Mouse (Mus musculus) retina, embryonic 14.5 days (tissue): Measurements from ENCODE around the gene Itch.
"Not testable (repeated sequence)": the region's sequence is repeated elsewhere in the genome, so short reads cannot be mapped to it uniquely, and the experiment has no call there.

Experiments
- DNase-seq: peaks from one replicate; pipeline ENCODE4 v3.0.0-alpha.2; 2015; ENCODE audit warnings: low spot score

Gene Itch

GRCm38 (mm10) chr2:155142025-155142555, 8.8 kb downstream of the Itch start:
- no peak for DNase-seq

DNA sequence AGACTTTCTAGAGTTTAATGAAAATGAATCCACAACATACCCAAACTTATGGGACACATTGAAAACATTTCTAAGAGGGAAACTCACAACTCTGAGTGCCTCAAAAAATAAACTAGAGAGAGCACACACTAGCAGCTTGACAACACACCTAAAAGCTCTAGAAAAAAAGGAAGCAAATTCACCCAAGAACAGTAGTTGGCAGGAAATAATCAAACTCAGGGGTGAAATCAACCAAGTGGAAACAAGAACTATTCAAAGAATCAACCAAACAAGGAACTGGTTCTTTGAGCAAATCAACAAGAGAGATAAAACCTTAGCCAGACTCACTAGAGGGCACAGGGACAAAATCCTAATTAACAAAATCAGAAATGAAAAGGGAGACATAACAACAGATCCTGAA, 16.0 kb downstream of the Itch start:
- not testable (repeated sequence) for DNase-seq

GRCm38 (mm10) chr2:155207419-155207818, 74.1 kb downstream of the Itch start:
- no peak for DNase-seq

DNA sequence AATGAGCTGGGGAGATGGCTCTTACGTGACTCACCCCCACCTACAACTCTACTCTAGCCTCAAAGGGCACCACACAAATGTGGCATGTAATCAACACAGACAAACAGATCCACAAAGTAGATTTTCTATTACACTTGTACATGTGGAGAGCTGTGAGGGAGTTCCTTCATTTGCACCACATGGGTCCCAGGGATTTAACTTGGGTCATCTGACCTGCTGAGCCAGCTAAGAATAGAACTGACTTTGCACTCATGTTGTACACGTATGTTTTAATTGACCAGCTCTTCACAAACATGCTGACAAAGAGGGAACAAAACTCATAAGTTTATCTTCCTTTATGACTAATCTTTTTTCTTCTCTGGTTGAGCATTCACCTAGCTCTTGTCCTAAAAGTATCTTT, 89.8 kb downstream of the Itch start:
- no peak for DNase-seq

DNA sequence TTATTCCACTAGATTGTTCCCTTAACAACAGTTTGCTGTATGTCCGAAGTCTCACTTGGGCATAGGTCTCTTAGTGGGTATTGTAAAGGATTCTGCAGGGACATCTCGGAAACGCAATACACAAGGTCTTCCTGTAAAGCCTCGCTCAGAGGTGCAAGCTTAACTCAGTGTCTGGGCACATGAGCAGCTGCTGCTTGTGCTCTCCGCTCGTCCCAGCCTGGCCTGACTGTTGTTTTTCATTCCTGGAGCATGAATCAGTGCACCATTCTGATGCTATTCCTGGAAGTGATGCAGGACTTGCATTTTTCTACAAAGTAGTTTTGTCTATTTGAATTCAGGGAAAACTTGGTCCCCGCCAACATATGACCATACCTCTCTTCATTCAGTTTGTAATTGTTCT, 91.4 kb downstream of the Itch start:
- DNase-seq: no peak

GRCm38 (mm10) chr2:155235746-155236361, 102.5 kb downstream of the Itch start:
- DNase-seq: no peak

DNA sequence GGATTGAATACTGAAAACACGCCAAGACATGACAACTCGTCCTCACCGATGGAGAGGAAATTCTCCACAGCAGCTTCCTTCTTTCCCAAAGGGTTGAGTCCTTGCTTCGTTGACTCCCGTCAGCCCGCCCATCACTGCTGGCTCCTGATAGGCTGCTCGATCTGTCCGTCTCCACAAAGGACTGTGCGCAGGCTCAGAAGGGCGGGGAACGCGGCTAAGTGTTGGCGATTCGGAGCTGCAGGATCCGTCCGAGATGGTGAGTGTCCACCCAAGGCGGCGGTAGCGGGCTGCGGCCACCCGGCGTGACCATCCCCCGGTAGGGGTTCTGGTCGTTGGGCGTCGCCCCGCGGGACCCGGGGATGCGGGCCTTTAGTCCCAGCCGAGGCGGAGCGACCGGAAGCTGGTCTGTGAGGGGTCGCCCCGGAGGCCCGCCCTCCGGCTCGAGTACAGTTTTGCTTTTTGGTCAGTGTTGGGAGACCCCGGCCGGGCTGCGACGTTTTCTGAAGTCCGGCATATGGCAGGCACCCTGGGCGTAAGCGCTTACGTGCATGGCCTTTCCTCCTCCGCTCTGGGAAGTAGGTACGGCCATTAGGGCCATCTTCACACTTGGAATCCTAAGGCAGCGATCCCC, 103.2 kb downstream of the Itch start, which contains the start of gene Dynlrb1:
Gene Dynlrb1, plus strand, starts transcription at position 172 of the 631 bp plus-strand sequence.
- DNase-seq: peak; percentile 97

GRCm38 (mm10) chr2:155237276-155237675, 104.0 kb downstream of the Itch start:
- DNase-seq: no peak

DNA sequence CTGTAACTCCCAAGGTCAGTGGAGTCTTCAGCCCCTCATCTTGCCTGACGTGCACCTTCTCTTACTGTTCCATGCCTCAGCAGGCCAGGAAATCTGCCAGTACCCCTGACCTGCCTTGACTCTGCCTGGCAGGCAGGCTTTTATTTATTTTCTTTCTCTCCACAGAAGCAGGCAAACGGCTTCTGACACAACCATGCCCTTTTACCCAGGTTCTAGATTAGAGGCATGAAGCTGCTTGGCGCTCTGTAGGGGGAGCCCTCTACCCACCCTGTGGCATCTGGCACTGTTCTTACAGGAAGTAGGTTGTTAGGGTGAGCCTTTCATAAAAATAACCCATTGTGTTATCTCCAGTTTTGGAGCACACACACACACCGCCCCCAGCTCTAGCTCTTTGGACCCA, 107.6 kb downstream of the Itch start:
- no peak for DNase-seq

DNA sequence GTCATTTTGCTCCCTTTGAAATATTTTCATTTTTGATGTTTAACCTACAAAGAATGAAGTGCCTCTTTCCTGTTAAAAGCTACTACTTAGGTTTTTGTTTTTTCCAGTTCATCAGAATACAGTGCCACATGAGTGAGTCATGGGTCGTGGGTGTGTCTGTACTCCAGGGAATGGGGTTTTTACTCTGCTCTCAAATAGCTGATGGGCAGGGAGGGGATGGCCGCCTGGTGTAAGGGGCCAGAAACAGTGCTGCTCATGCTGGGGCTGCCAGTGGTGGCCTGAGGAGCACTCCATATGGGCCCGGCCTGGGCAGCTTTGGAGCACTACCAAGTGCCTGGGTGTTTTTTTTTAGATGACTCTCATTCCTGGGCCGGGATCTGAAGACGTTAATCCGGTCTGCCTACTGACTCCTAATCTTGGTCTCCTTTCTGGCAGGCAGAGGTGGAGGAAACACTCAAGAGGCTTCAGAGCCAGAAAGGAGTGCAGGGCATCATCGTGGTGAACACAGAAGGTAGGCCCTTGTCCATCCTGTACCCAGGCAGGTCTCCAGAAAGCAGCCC, 109.1 kb downstream of the Itch start:
- no peak for DNase-seq

GRCm38 (mm10) chr2:155246231-155246630, 112.9 kb downstream of the Itch start:
- no peak for DNase-seq

GRCm38 (mm10) chr2:155248206-155248605, 114.9 kb downstream of the Itch start:
- no peak for DNase-seq

- no peak for DNase-seq
Measured at GRCm38 (mm10) chr2:155248718-155249117, 115.4 kb downstream of the Itch start.

DNA sequence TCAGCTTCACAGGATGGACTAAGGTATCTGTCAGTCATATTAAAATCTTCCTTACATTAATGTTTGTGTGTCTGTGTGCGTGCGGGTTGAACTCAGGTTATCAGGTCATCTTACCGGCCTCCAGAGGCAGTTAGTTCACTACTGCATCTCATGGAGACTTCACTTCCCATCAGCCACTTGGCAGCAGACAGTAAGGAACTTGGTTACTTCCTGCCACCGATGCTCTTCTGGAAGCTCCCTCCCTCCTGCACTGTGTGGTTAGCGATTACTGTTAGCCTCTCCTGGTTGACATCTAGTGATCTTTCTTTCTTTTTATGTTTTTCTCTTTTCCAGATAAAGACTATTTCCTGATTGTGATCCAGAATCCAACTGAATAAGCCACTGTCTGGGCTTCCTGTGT, 116.3 kb downstream of the Itch start:
- no peak for DNase-seq

DNA sequence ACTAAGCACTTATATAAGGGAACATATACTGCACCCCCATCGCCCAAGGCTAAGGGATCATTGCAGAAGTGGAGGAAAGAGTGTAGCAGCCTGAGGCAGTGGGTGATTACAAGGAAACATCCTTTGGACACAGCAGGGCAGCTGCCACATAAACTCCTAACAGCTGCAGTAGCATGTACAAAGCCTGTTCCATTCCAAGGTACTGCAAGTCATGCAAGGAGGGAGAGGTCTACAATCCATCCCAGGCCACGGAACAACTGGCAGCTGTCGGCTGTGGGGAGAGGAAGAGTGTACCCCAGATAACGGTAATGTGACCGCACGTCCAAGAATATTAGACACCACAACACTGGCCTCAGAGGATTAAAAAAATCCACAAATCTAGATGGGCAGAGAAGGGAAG, 132.2 kb downstream of the Itch start:
- DNase-seq: no peak

GRCm38 (mm10) chr2:155266896-155267295, 133.6 kb downstream of the Itch start:
- DNase-seq: no peak

DNA sequence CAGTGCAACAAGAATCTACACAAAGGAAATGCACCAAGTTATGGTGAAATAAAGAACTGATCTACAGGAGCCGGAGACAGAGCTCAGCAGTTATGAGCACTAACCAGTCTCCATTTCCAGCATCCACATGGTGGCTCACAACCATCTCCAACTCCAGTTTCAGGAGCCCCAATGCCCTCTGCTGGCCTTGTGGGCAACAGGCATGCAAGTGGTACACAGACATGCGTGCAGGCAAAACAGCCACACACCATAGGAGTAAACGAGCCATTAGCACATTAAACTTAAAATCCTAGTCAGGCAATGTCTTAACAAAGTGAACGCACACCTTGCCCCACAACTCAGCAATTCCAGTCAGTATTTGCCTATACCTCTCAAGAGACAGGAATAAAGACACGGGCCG, 138.6 kb downstream of the Itch start:
- DNase-seq: peak; percentile 21

- DNase-seq: no peak
Measured at GRCm38 (mm10) chr2:155272396-155273170, 139.3 kb downstream of the Itch start.

DNA sequence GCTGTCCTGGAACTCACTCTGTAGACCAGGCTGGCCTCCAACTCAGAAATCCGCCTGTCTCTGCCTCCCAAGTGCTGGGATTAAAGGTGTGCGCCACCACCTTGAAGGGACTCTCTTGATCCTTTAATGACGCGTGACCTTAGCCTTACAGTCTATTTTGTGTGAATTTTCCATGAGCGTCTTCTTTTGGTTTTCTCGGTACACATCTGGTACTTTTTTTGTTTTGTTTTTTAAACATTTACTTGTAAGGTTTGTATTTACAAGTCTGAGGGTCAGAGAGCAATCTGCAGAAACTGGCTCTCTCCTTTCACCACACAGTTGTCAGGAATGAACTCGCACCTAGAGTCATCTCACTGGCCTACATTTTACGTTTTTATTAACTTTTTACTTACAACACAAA, 140.3 kb downstream of the Itch start:
- no peak for DNase-seq

- peak; percentile 96 for DNase-seq
Measured at GRCm38 (mm10) chr2:155276195-155276594, 142.9 kb downstream of the Itch start, which contains the start of gene Map1lc3a. Gene Map1lc3a (plus strand): TSS chr2:155276297.
